Mouse (Mus musculus) E14TG2a.4 (cell line): ENCODE data around the gene Myof.

Source experiments
- CTCF ChIP-seq: conservative IDR thresholded peaks from 2 replicates; pipeline ENCODE4 v1.5.1; 2014; ENCODE audit warnings: low read length
- NANOG ChIP-seq: IDR thresholded peaks from 2 replicates; pipeline ENCODE4 v1.6.1; 2014; ENCODE audit warnings: borderline replicate concordance, low read length, mixed read lengths
- POU5F1 ChIP-seq: IDR thresholded peaks from 2 replicates; pipeline ENCODE4 v1.6.1; 2014; ENCODE audit warnings: low read length, borderline replicate concordance

DNA sequence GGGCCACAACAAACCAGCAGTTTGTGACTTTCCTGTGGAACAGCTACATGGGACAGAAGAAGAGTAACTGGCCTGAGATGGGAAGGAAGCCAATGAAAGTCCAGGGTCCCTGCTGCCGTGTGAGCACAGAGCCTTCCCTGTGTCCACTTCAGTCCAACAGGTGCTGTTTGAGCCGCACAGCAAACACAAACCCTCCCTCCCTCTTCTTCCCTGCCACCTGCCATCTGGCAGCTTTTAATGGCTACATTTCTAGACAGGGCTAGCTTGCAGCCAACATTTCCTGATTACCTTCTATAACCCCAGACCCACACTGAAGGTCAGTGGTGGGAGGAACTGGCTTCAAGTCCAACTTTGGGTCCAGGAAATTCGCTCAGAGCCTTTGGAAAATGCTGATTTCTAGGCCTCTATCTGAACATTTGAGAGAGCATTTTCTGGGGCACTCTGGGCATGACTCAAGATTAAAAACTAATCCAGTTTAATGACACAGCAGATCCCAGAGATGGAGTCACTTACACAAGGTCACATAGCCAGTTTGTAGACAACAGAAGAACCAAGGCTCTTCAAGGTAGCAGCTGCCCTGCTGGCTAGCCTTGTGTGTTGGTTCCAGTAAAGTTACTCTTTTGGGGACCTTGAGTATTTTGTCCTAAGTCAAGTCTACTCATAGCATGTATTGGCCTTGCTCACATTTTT lies 34.6 kb upstream of the Myof start:
- TF ChIP-seq CTCF, result no peak
- no peak for TF ChIP-seq POU5F1
- no peak for TF ChIP-seq NANOG
